Mouse (Mus musculus): ENCODE results near the gene Vps51. TPM values are rescaled to one million over a fixed set of nuclear protein-coding genes. Genes with fewer than 3 reads are reported as not detected.

The Vps51 gene
- polyA plus RNA-seq, 1 experiment = 49.1 TPM

DNA sequence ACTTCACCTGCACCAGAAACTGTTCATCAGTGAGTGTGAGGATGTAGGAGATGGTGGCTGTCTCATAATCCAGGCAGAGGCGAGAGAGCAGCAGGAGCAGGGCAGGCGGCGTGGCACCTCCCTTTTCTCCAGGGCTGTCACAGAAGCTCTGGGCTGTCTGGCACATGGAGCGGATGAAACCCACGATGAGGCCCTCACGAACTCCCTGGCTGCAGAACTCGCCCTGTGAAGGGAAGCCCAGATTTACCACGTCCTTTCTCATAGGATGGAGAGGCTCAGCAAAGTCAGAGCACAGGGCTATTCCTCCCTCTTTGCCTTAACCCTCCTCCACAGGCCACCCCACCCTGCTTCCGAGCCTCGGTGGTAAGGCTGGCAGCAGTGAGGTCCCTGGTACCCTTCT is 7.2 kb downstream of the Vps51 start:
- TF ChIP-seq POLR2AphosphoS2 (IDR thresholded peaks at IDR 0.05; ENCODE audit: insufficient read length, low read depth) = no peak
- TF ChIP-seq REST (IDR thresholded peaks at IDR 0.05; ENCODE audit: insufficient read depth, insufficient read length) = no peak
- no peak for TF ChIP-seq USF1 (IDR thresholded peaks at IDR 0.05; ENCODE audit: low read depth)
- no peak for TF ChIP-seq MAX (IDR thresholded peaks at IDR 0.05; ENCODE audit: low read depth)
- TF ChIP-seq TCF12 (IDR thresholded peaks at IDR 0.05; ENCODE audit: insufficient read depth, poor library complexity, severe bottlenecking) = no peak
- no peak for TF ChIP-seq CEBPB (IDR thresholded peaks at IDR 0.05; ENCODE audit: insufficient read depth, poor library complexity, severe bottlenecking)
- no peak for TF ChIP-seq TCF3 (IDR thresholded peaks at IDR 0.05; ENCODE audit: insufficient read length, low read depth)
- TF ChIP-seq MYOG (IDR thresholded peaks at IDR 0.05; ENCODE audit: control insufficient read depth in 1 of 3, insufficient read depth in 1 of 3, insufficient read length in 2 of 3, low read depth in 2 of 3) = no peak
- TF ChIP-seq E2F4 (IDR thresholded peaks at IDR 0.05; ENCODE audit: insufficient read depth) = no peak
- no peak for TF ChIP-seq SRF (IDR thresholded peaks at IDR 0.05; ENCODE audit: control insufficient read depth, insufficient read length, low read depth)
- TF ChIP-seq MYOD1 (IDR thresholded peaks at IDR 0.05; ENCODE audit: control insufficient read depth in 1 of 3, insufficient read length in 2 of 3, low read depth in 2 of 3) = no peak
- no peak for TF ChIP-seq POLR2A (IDR thresholded peaks at IDR 0.05; ENCODE audit: insufficient read length, low read depth)
- Histone ChIP-seq H3K27me3 (ENCODE audit: control insufficient read depth, insufficient read depth, insufficient read length) (no peaks in the 10 kb centered on the region), H3ac (ENCODE audit: control insufficient read depth, insufficient read length) (no peak overlapping the region), H3K79me2 (ENCODE audit: control insufficient read depth, insufficient read depth) (peaks cover 5% of the 10 kb centered on the region), H3K4me3 (no peak overlapping the region), H3K4me2 (ENCODE audit: low read depth) (no peak overlapping the region), H3K36me3 (ENCODE audit: control insufficient read depth, insufficient read depth) (peaks cover 3% of the 10 kb centered on the region)

DNA sequence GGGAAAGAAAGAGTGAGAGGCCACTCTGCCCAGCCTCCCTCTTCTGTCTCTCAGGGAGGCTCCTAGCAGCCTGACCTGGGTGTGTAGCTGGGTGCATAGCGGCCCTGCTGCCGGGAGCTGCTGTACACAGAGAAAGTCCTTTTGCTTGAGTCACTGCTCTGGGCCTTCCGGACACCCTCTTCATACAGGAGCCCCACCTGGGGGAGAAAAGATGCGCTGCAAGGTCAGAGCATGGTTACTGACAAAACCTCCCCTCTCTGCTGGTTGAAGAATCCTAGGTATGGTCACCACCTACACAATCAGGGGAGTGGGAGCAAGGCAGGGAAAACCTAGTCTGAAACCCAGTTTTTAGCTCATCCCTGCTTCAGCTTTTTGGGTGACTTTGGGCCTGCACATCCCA is 8.1 kb downstream of the Vps51 start:
- H3K79me2 ChIP-seq (ENCODE audit: control insufficient read depth, insufficient read depth) = peaks cover 5% of the 10 kb centered on the region
- H3K4me3 ChIP-seq = no peak overlapping the region
- H3K4me2 ChIP-seq (ENCODE audit: low read depth) = no peak overlapping the region
- no peak overlapping the region for H3ac ChIP-seq (ENCODE audit: control insufficient read depth, insufficient read length)
- TF ChIP-seq E2F4 (IDR thresholded peaks at IDR 0.05; ENCODE audit: insufficient read depth) = no peak
- TF ChIP-seq MYOG (IDR thresholded peaks at IDR 0.05; ENCODE audit: control insufficient read depth in 1 of 3, insufficient read depth in 1 of 3, insufficient read length in 2 of 3, low read depth in 2 of 3) = no peak
- no peak for TF ChIP-seq SRF (IDR thresholded peaks at IDR 0.05; ENCODE audit: control insufficient read depth, insufficient read length, low read depth)
- TF ChIP-seq MYOD1 (IDR thresholded peaks at IDR 0.05; ENCODE audit: control insufficient read depth in 1 of 3, insufficient read length in 2 of 3, low read depth in 2 of 3) = no peak
- no peak for TF ChIP-seq POLR2A (IDR thresholded peaks at IDR 0.05; ENCODE audit: insufficient read length, low read depth)
- TF ChIP-seq CEBPB (IDR thresholded peaks at IDR 0.05; ENCODE audit: insufficient read depth, poor library complexity, severe bottlenecking) = no peak
- TF ChIP-seq MAX (IDR thresholded peaks at IDR 0.05; ENCODE audit: low read depth) = no peak
- no peak for TF ChIP-seq TCF3 (IDR thresholded peaks at IDR 0.05; ENCODE audit: insufficient read length, low read depth)
- no peak for TF ChIP-seq POLR2AphosphoS2 (IDR thresholded peaks at IDR 0.05; ENCODE audit: insufficient read length, low read depth)
- no peak for TF ChIP-seq REST (IDR thresholded peaks at IDR 0.05; ENCODE audit: insufficient read depth, insufficient read length)
- no peak for TF ChIP-seq TCF12 (IDR thresholded peaks at IDR 0.05; ENCODE audit: insufficient read depth, poor library complexity, severe bottlenecking)
- TF ChIP-seq USF1 (IDR thresholded peaks at IDR 0.05; ENCODE audit: low read depth) = no peak
- peaks cover 3% of the 10 kb centered on the region for H3K36me3 ChIP-seq (ENCODE audit: control insufficient read depth, insufficient read depth)
- H3K27me3 ChIP-seq (ENCODE audit: control insufficient read depth, insufficient read depth, insufficient read length) = no peaks in the 10 kb centered on the region

DNA sequence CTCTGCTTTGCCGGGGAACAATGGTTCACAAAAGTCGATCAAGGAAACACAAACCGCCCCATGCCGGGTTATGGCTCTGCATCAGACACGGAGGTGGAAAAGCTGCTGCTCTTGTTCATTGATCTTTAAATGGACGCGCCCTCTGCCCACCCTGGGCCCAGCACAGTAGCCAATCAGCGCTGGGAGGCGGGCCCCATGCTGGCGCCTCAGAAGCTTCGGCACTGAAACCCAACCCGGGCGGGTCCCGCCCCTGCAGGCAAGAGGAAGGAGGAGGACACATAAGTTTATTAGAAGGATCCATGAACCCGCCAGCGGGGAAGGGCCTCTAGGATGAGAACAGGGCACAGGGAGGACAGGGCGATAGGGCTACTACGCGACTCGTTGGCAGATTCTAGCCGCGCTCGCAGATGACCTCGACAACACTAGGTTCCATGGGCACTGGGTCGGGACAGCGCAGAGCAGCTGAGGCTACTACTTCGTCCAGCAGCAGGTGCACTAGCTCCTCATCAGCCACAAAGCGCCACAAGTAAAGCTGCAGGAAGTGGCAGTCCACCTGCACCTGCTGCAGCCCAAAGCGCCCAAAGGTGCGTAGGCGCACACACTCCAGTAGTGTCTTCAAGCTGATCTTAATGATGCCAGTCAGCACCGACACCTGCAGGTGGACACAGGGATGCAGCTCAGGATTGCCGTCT is 9.2 kb downstream of the Vps51 start, which contains the start of gene Tm7sf2:
TSS of gene Tm7sf2 (minus strand) at position 650 of the 692 bp plus-strand sequence.
- H3K36me3 ChIP-seq (ENCODE audit: control insufficient read depth, insufficient read depth) = no peaks in the 10 kb centered on the region
- peaks cover 11% of the 10 kb centered on the region for H3K79me2 ChIP-seq (ENCODE audit: control insufficient read depth, insufficient read depth)
- H3K27me3 ChIP-seq (ENCODE audit: control insufficient read depth, insufficient read depth, insufficient read length) = no peaks in the 10 kb centered on the region
- TF ChIP-seq MYOD1 (IDR thresholded peaks at IDR 0.05; ENCODE audit: control insufficient read depth in 1 of 3, insufficient read length in 2 of 3, low read depth in 2 of 3) = peak in 1 of 3 experiments; percentile 43
- TF ChIP-seq SRF (IDR thresholded peaks at IDR 0.05; ENCODE audit: control insufficient read depth, insufficient read length, low read depth) = no peak
- TF ChIP-seq POLR2AphosphoS2 (IDR thresholded peaks at IDR 0.05; ENCODE audit: insufficient read length, low read depth) = peak; percentile 16
- TF ChIP-seq MYOG (IDR thresholded peaks at IDR 0.05; ENCODE audit: control insufficient read depth in 1 of 3, insufficient read depth in 1 of 3, insufficient read length in 2 of 3, low read depth in 2 of 3) = peak in 2 of 3 experiments; percentile 38 to 42
- no peak for TF ChIP-seq MAX (IDR thresholded peaks at IDR 0.05; ENCODE audit: low read depth)
- peak; percentile 75 for TF ChIP-seq E2F4 (IDR thresholded peaks at IDR 0.05; ENCODE audit: insufficient read depth)
- peak within 1 kb of the TSS; percentile 17 for H3ac ChIP-seq (ENCODE audit: control insufficient read depth, insufficient read length)
- peak within 1 kb of the TSS; percentile 41 for H3K4me3 ChIP-seq
- peak within 1 kb of the TSS; percentile 99 for H3K4me2 ChIP-seq (ENCODE audit: low read depth)

DNA sequence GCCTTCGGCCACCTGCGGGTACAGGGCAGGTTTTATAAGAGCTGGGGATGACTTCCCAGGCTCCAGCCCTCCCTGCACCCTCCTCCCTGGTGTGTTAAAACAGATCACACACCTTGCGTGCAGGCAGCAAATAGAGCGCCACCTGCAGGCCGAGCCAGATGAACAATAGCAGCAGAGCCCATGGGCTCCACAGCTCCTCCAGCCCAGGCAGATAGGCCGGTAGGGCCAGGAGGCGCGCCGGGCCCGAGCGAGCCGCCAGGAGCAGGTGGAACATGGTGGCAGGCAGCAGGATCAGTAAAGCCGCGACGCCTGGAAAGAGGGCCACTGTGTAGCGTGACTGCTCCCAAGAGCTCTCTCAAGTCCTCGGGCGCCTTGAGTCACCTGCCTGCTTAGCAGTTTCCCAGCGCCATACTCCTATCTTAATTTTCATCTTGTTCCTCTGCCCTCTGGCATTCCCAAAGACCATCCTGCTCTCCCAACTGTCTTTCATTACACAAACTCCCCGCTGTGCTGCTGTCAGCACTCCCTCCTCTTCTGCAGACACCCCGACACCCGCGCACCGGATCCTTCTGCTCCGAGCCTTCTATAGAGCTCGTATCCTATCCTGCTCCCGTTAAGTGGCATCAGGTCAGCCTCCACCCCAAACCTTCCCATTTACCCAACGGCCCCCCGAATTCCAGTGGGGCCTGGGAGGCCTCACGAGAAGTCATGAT is 9.9 kb downstream of the Vps51 start:
- no peaks in the 10 kb centered on the region for H3K36me3 ChIP-seq (ENCODE audit: control insufficient read depth, insufficient read depth)
- H3ac ChIP-seq (ENCODE audit: control insufficient read depth, insufficient read length) = peak overlapping the region; percentile 17
- peak overlapping the region; percentile 99 for H3K4me2 ChIP-seq (ENCODE audit: low read depth)
- H3K79me2 ChIP-seq (ENCODE audit: control insufficient read depth, insufficient read depth) = peaks cover 18% of the 10 kb centered on the region
- H3K27me3 ChIP-seq (ENCODE audit: control insufficient read depth, insufficient read depth, insufficient read length) = no peaks in the 10 kb centered on the region
- peak overlapping the region; percentile 41 for H3K4me3 ChIP-seq
- TF ChIP-seq POLR2AphosphoS2 (IDR thresholded peaks at IDR 0.05; ENCODE audit: insufficient read length, low read depth) (peak; percentile 83), POLR2A (IDR thresholded peaks at IDR 0.05; ENCODE audit: insufficient read length, low read depth) (no peak)
